Mouse (Mus musculus) megakaryocyte, embryonic 14.5 days (primary cell): ENCODE measurements around the gene Zfp933.

ENCODE experiments used
- FLI1 ChIP-seq: IDR thresholded peaks from 2 replicates; pipeline ENCODE4 v1.6.1; 2012; ENCODE audit warnings: low read length, inconsistent platforms, mixed read lengths
- GATA1 ChIP-seq: IDR thresholded peaks from 3 replicates; pipeline ENCODE4 v1.6.1; 2012; ENCODE audit warnings: mixed read lengths, low read length, inconsistent platforms, borderline replicate concordance

DNA sequence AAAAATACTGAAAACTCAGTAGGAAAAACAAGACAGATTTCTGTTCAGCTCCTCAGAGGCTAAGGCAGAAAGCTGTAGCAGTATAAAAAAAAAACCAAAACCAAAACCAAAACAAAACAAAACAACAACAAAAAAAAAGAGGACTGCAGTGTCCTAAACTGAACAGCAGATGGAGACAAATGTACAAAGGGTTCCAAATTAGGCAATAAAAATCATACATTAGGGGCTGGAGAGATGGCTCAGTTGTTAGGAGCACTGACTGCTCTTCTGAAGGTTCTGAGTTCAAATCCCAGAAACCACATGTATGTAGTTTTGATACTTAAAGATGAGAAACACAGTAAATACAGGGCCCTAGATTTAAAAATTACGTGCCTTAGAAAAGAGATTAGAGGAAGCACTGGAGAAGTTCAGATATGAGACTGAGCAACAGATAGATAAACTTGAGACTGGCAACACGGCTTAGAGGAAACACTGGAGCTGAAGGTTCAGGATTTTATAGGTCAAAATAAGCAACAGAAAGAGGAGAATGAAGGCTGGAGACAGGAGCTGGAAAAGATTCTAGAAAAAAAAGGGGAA is 33.5 kb downstream of the Zfp933 start:
- TF ChIP-seq FLI1 = no peak
- TF ChIP-seq GATA1 = no peak
